Mouse (Mus musculus) heart, embryonic 12.5 days (tissue): ENCODE measurements around the gene Dlx2. TPM values are rescaled to one million over a fixed set of nuclear protein-coding genes. Genes with fewer than 3 reads are reported as not detected.

Source experiments
- ATAC-seq: fragments of 200-750 bp; cut with Nextera tagmentation; 2 replicates; pipeline ENCODE4 v1.8.0; 2017; ENCODE audit warnings: moderate TSS enrichment, moderate library complexity; ENCODE audit not compliant: insufficient number of reproducible peaks, low FRiP score
- H3K27ac ChIP-seq: fragments of 300-500 bp; sonication (generic); 2 replicates; pipeline ENCODE4 v1.5.1; 2016; ENCODE audit warnings: mild to moderate bottlenecking, moderate library complexity; ENCODE audit not compliant: poor library complexity, severe bottlenecking
- H3K27me3 ChIP-seq: fragments of 300-500 bp; sonication (generic); replicated peaks from 2 replicates; pipeline ENCODE4 v1.6.1; 2016; ENCODE audit warnings: mild to moderate bottlenecking, moderate library complexity
- H3K36me3 ChIP-seq: fragments of 300-500 bp; sonication (generic); 2 replicates; pipeline ENCODE4 v1.6.1; 2016; ENCODE audit warnings: mild to moderate bottlenecking, moderate library complexity
- H3K4me1 ChIP-seq: fragments of 300-500 bp; sonication (generic); replicated peaks from 2 replicates; pipeline ENCODE4 v1.6.1; 2016; ENCODE audit warnings: mild to moderate bottlenecking
- H3K4me2 ChIP-seq: fragments of 300-500 bp; sonication (generic); 2 replicates; pipeline ENCODE4 v1.6.1; 2016; ENCODE audit warnings: mild to moderate bottlenecking, moderate library complexity
- H3K4me3 ChIP-seq: fragments of 300-500 bp; sonication (generic); 2 replicates; pipeline ENCODE4 v1.5.1; 2016; ENCODE audit warnings: mild to moderate bottlenecking
- H3K9ac ChIP-seq: fragments of 300-500 bp; sonication (generic); 2 replicates; pipeline ENCODE4 v1.6.1; 2016; ENCODE audit warnings: mild to moderate bottlenecking, moderate library complexity
- H3K9me3 ChIP-seq: fragments of 300-500 bp; sonication (generic); replicated peaks from 2 replicates; pipeline ENCODE4 v1.6.1; 2016; ENCODE audit warnings: mild to moderate bottlenecking, moderate library complexity
- WGBS: fragments of 180-500 bp; shearing (Covaris S2); methylation state at CpG from one replicate; pipeline ENCODE4 v1.1.7; 2016; 5-methylcytosine and 5-hydroxymethylcytosine counted together
- polyA plus RNA-seq: library from polyadenylated mRNA; unstranded; fragments of >200 nt; fragmentation: Nextera tagmentation; extraction: Ambion mirVana; gene quantifications from 2 replicates; pipeline ENCODE4 v1.2.1, GENCODE M21; 2016

Gene Dlx2
- polyA plus RNA-seq, 1 experiment from 2014 or later = 0.68 TPM

DNA sequence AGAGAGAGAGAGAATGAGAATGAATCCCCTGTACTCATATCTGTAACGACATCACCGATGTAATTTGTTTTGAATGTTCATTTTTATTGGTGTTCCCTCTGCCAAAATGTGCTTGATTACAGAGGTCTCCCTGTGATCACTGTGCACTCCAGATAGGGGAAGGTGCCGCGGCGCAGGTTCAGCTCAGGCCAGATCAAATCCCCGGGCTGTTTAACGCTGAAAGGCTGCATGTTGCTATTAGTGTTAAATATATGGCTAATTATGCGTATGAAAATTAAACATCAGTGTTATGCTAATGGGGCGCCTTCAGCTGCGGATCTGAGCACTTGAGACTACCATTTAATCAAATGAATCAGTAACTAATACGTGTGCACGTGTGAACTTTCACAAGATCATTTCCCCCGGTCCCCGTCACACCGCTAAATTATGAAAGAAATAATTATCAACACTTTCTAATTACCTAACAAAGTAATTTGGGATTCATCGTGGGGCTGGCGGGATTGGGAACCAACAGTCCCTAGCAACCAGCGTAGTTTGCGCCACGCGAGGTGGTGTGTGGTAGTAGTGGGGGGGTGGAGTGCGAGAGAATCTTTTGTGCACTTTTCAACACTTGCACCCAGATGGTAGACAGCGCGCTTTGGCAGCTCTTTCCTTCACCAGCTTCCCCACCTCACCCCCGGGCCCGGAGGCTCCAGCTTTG is 18.4 kb downstream of the Dlx2 start, which contains the start of gene Dlx1:
TSS of gene Dlx1 (plus strand) at position 100 of the 700 bp plus-strand sequence.
- H3K9ac ChIP-seq = no peak within 1 kb of the TSS
- WGBS = 2% methylated on average over 26 of the region's 26 CpGs

DNA sequence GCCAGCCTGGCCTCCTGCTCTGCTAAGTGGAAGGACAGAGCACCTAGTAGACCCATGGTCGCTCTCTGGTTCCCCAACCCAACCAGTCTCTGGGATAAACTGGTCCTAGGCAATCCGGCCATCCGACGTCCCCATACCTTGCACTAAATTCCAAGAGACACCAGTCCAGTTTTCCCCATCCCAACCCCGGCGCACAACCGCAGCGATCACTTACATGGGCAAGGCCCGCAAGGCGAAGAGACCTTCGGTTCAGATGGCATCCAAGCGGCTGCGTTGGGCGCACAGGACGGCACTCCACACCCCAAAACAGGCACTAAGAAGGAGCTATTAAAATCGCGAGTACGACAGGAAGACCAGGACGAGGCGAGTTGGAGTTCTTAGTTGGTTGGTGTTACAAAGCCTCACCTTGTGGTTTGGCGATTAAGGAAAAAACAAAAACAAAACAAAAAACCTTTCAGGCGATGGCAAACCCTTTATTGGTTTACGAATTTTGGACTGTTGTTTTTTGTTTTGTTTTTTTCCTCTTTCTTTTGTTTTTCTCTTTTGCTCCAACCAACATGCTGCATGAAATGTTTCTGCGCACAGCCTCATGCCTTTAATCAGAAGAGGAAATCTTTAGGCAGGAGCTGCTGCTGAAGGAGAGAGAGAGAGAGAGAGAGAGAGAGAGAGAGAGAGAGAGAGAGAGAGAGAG is 19.1 kb downstream of the Dlx2 start:
- no peak for ATAC-seq
- H3K4me1 ChIP-seq = peaks cover 21% of the 10 kb centered on the region
- 3% methylated on average over 24 of the region's 24 CpGs for WGBS
- no peak overlapping the region for H3K4me2 ChIP-seq
- no peaks in the 10 kb centered on the region for H3K9me3 ChIP-seq
- no peak overlapping the region for H3K4me3 ChIP-seq
- H3K9ac ChIP-seq = no peak overlapping the region
- H3K27me3 ChIP-seq = peaks cover 93% of the 10 kb centered on the region
- no peak overlapping the region for H3K27ac ChIP-seq
- no peaks in the 10 kb centered on the region for H3K36me3 ChIP-seq

More for the DNA sequence above, 18.4 kb downstream of the Dlx2 start, which contains the start of gene Dlx1:
- no peak within 1 kb of the TSS for H3K27ac ChIP-seq
- ATAC-seq = no peak
- no peaks in the 10 kb centered on the region for H3K9me3 ChIP-seq
- H3K27me3 ChIP-seq = peaks cover 93% of the 10 kb centered on the region
- H3K4me3 ChIP-seq = peak within 1 kb of the TSS; percentile 52
- H3K4me2 ChIP-seq = peak within 1 kb of the TSS; percentile 93
- peaks cover 21% of the 10 kb centered on the region for H3K4me1 ChIP-seq
- no peaks in the 10 kb centered on the region for H3K36me3 ChIP-seq

GRCm38 (mm10) chr2:71526595-71527322 is 19.8 kb downstream of the Dlx2 start:
- Histone ChIP-seq H3K27ac (no peak overlapping the region), H3K4me1 (peaks cover 21% of the 10 kb centered on the region), H3K9ac (no peak overlapping the region), H3K4me2 (no peak overlapping the region), H3K27me3 (peaks cover 88% of the 10 kb centered on the region), H3K36me3 (no peaks in the 10 kb centered on the region), H3K9me3 (no peaks in the 10 kb centered on the region), H3K4me3 (no peak overlapping the region)
- WGBS = 3% methylated on average over 10 of the region's 10 CpGs
- ATAC-seq = no peak

GRCm38 (mm10) chr2:71524763-71525162 is 21.8 kb downstream of the Dlx2 start:
- Histone ChIP-seq H3K4me2 (no peak overlapping the region), H3K4me3 (no peak overlapping the region), H3K9ac (no peak overlapping the region), H3K27me3 (peaks cover 85% of the 10 kb centered on the region), H3K36me3 (no peaks in the 10 kb centered on the region), H3K27ac (no peak overlapping the region), H3K4me1 (peaks cover 13% of the 10 kb centered on the region), H3K9me3 (no peaks in the 10 kb centered on the region)
- no peak for ATAC-seq
- whole genome bisulfite sequencing = 28% methylated on average over 13 of the region's 13 CpGs

DNA sequence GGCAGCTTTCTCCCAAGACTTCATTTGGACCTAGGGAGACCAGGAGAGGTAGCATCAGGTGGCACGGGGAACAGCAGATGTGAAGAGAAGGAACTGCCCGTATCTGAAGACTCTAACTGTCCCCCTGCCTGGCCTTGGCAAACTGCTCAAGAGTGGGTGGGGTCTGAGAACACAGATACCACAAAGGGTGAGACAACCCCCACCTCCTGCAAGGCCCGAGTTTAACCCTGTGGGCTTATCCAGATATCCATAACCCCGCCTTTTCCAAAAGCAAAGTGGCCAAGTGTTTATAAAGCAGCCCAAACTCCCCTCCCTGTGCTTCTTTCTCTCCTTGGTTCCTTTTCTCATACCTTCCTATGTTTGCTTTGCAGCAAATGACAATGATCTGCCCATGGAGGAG is 23.1 kb downstream of the Dlx2 start:
- Histone ChIP-seq H3K4me1 (peaks cover 2% of the 10 kb centered on the region), H3K27ac (no peak overlapping the region), H3K36me3 (no peaks in the 10 kb centered on the region), H3K27me3 (peaks cover 75% of the 10 kb centered on the region), H3K4me3 (no peak overlapping the region), H3K9ac (no peak overlapping the region), H3K4me2 (no peak overlapping the region), H3K9me3 (no peaks in the 10 kb centered on the region)
- no peak for ATAC-seq
- 27% methylated on average over 4 of the region's 4 CpGs for WGBS

GRCm38 (mm10) chr2:71522871-71523270 is 23.7 kb downstream of the Dlx2 start:
- WGBS = 36% methylated on average over 4 of the region's 4 CpGs
- Histone ChIP-seq H3K4me2 (no peak overlapping the region), H3K9ac (no peak overlapping the region), H3K4me1 (no peaks in the 10 kb centered on the region), H3K4me3 (no peak overlapping the region), H3K36me3 (no peaks in the 10 kb centered on the region), H3K27ac (no peak overlapping the region), H3K9me3 (no peaks in the 10 kb centered on the region), H3K27me3 (peaks cover 70% of the 10 kb centered on the region)
- ATAC-seq = no peak

GRCm38 (mm10) chr2:71517466-71518099 is 29.0 kb downstream of the Dlx2 start:
- no peak for ATAC-seq
- Histone ChIP-seq H3K27me3 (peaks cover 21% of the 10 kb centered on the region), H3K4me2 (no peak overlapping the region)

DNA sequence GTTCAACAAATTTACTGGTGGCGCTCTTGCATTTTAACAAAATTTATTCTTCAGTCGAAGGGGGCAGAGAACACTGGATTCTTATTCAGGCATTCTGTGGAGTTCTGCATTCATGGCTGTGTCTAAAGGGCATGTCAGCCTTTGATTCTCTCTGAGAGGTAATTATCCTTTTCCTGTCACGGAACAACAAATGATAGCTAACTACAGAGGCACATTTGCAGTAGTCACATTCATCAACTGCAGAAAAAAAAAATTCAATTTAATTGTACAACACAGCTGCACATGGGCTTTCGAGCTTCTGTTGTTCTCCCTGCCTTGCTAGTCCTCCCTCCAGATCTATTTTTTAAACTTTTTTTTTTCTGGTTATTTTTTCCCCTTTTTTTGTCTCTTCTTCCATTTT is 29.6 kb downstream of the Dlx2 start:
- H3K9me3 ChIP-seq = no peaks in the 10 kb centered on the region
- no peak overlapping the region for H3K4me2 ChIP-seq
- H3K27me3 ChIP-seq = peaks cover 19% of the 10 kb centered on the region
- H3K9ac ChIP-seq = no peak overlapping the region
- no peaks in the 10 kb centered on the region for H3K4me1 ChIP-seq
- H3K36me3 ChIP-seq = no peaks in the 10 kb centered on the region
- ATAC-seq = no peak
- WGBS = 78% methylated on average over 4 of the region's 4 CpGs
- no peak overlapping the region for H3K27ac ChIP-seq
- no peak overlapping the region for H3K4me3 ChIP-seq

More at GRCm38 (mm10) chr2:71517466-71518099, 29.0 kb downstream of the Dlx2 start:
- no peaks in the 10 kb centered on the region for H3K36me3 ChIP-seq
- no peak overlapping the region for H3K9ac ChIP-seq
- WGBS = 82% methylated on average over 8 of the region's 8 CpGs
- H3K4me1 ChIP-seq = no peaks in the 10 kb centered on the region
- H3K27ac ChIP-seq = no peak overlapping the region
- no peaks in the 10 kb centered on the region for H3K9me3 ChIP-seq
- H3K4me3 ChIP-seq = no peak overlapping the region

GRCm38 (mm10) chr2:71512326-71512725 is 34.2 kb downstream of the Dlx2 start:
- 79% methylated on average over 9 of the region's 9 CpGs for WGBS
- ATAC-seq = no peak
- Histone ChIP-seq H3K27me3 (no peaks in the 10 kb centered on the region), H3K9ac (no peak overlapping the region), H3K27ac (no peak overlapping the region), H3K4me2 (no peak overlapping the region), H3K9me3 (no peaks in the 10 kb centered on the region), H3K4me1 (no peaks in the 10 kb centered on the region; the same call in 1 of the 2 replicates), H3K36me3 (0 out of 2 replicates have a peak, but pooled peaks cover 8% of the 10 kb centered on the region), H3K4me3 (no peak overlapping the region)

DNA sequence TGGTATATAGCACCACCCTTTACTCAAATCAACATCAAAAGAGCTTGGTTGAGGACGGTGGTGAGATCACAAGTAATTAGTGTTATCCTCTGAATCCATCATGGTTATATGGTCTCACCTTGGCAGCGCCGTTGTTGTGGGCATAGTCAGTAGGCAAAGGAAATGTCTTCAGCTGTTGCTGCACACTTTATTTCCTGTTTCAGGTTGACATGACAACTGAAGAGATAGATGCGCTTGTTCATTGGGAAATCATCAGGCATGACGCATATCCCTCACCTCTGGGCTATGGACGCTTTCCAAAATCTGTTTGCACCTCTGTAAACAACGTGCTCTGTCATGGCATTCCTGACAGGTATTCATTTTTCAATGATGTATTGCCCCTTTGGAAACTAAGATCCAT is 35.3 kb downstream of the Dlx2 start:
- Histone ChIP-seq H3K27me3 (no peaks in the 10 kb centered on the region), H3K9me3 (no peaks in the 10 kb centered on the region), H3K9ac (no peak overlapping the region), H3K4me2 (no peak overlapping the region), H3K4me1 (no peaks in the 10 kb centered on the region; the same call in 1 of the 2 replicates), H3K36me3 (0 out of 2 replicates have a peak, but pooled peaks cover 8% of the 10 kb centered on the region), H3K4me3 (no peak overlapping the region), H3K27ac (no peak overlapping the region)
- WGBS = 86% methylated on average over 7 of the region's 7 CpGs
- no peak for ATAC-seq

GRCm38 (mm10) chr2:71504852-71505251 is 41.7 kb downstream of the Dlx2 start:
- no peak overlapping the region for H3K4me2 ChIP-seq
- H3K27me3 ChIP-seq = no peaks in the 10 kb centered on the region
- WGBS = 73% methylated on average over 9 of the region's 9 CpGs
- ATAC-seq = no peak
- H3K27ac ChIP-seq = no peak overlapping the region
- no peaks in the 10 kb centered on the region for H3K9me3 ChIP-seq
- H3K9ac ChIP-seq = no peak overlapping the region
- H3K4me3 ChIP-seq = no peak overlapping the region
- no peaks in the 10 kb centered on the region for H3K36me3 ChIP-seq
- no peaks in the 10 kb centered on the region; the same call in 1 of the 2 replicates for H3K4me1 ChIP-seq
